Mouse (Mus musculus) brain, embryonic 14.5 days (tissue): ENCODE results near the gene Gm11627.

Experiments used
- CTCF ChIP-seq: fragments of 200-500 bp; IDR thresholded peaks from 2 replicates; pipeline ENCODE4 v1.5.1; 2012; ENCODE audit warnings: inconsistent platforms, mild to moderate bottlenecking, moderate library complexity, borderline replicate concordance; ENCODE audit not compliant: insufficient read depth, insufficient read length; ENCODE audit errors: extremely low read depth
- POLR2A ChIP-seq: fragments of 200-500 bp; IDR thresholded peaks from 2 replicates; pipeline ENCODE4 v1.6.1; 2012; ENCODE audit warnings: mild to moderate bottlenecking, inconsistent platforms, borderline replicate concordance; ENCODE audit not compliant: poor library complexity, insufficient read depth, insufficient read length, severe bottlenecking; ENCODE audit errors: extremely low read depth

GRCm38 (mm10) chr11:102606751-102607171, 27.5 kb upstream of the Gm11627 start:
- no peak for TF ChIP-seq POLR2A
- no peak for TF ChIP-seq CTCF
